Mouse (Mus musculus): Measurements from ENCODE around the gene 4933416C03Rik.

The 4933416C03Rik gene

GRCm38 (mm10) chr10:116113867-116114474 lies at the start of gene 4933416C03Rik:
TSS of gene 4933416C03Rik (minus strand) at chr10:116113917.
- DNase-seq (ENCODE audit: low spot score in 2 of 2): no peak

DNA sequence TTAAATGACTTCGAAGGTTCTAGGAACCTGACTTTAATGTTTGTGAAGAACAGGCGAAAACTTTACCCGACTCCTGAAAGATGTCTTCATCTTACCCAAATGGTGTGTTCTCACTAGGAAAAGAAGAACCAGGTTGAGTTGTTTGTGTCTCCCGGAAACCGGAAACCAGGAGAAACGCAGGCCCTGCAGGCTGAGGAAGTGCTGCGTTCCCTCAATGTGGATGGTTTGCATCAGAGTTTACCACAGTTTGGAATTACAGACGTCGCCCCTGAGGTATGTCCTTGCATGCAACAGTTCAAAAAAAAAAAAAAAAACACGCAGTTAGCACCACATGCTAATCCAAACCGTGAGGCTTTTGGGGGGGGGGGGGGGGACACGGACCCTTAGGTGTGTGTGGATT lies 48.6 kb upstream of the 4933416C03Rik start:
- no peak for DNase-seq (ENCODE audit: low spot score in 2 of 2)

DNA sequence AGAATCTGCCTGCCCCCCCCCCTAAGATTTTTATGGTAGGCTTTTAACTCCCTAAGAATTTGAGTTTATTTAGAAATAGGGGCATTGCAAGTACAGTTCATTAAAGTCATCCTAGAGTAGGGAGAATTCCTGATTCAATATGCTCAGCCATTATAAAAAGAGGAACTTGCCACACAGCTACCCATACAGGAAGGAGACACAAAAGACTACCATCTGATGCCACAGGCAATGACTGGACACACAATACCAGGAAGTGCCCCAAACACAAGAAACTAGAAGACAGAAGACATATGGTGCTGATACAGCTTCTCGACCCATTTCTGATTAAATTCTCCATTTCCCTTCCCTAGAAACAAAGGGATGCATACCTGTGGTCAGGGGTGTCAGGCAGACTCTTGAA lies 43.0 kb upstream of the 4933416C03Rik start:
- DNase-seq (ENCODE audit: low spot score in 2 of 2): no peak

GRCm38 (mm10) chr10:116154707-116155106 lies 41.0 kb upstream of the 4933416C03Rik start:
- no peak for DNase-seq (ENCODE audit: low spot score in 2 of 2)

DNA sequence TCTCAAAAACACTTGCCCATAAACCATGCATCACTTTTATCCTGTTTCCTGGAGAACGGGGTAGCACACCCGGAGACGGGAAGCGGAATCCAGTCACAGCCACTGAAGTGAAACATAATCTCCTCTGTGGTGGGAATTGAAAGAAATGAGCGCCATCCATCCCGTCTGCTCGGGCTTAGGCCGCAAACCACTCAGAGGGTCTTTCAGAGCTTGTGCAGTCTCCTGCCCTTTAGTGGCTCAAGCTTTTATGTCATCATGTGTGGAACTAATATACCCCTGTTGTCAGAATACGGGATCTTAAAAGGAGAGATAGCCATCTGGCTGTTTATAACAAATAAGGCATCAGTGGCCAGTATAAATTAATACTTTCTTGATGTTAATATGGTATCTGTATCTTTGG lies 32.4 kb upstream of the 4933416C03Rik start:
- no peak for DNase-seq (ENCODE audit: low spot score in 2 of 2)

DNA sequence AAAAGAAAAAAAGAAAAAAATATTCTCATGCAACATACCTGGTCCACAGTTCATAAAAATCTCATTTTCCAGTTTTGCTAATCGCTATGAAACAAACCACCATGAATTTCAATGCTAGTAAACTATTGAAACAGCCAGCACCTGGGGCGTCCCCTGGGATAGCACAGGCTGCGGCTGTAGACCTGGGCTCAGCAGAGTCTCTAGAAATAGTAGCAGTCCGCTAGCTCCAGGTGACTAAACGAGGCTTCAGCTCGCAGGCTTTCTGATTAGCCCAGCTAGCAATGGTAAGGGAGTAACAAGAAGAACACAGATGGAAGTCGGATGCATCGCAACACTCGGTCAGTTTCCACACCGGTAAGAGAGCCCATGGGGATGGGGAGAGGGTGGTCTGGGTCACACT lies 30.0 kb upstream of the 4933416C03Rik start:
- no peak for DNase-seq (ENCODE audit: low spot score in 2 of 2)

GRCm38 (mm10) chr10:116140226-116140625 lies 26.5 kb upstream of the 4933416C03Rik start:
- DNase-seq (ENCODE audit: low spot score in 2 of 2): no peak

DNA sequence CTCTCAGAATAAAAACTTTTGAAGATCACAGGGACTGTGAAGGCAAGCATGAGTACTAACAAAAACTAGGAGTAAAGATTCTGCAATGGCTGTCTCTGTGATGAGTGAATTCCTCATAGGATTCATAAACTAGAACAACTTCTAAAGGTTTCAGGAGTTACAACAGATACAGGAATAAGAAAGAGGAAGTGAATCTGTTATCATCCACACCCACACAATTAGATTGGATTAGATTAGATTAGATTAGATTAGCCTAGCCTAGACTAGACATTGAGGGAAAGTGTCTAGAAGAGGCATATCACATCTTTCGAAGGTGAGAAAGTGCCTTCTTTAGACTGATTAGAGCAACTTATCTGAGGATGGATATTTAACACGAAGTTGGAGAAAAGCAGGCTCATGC lies 21.5 kb upstream of the 4933416C03Rik start:
- no peak for DNase-seq (ENCODE audit: low spot score in 2 of 2)

- DNase-seq (ENCODE audit: low spot score in 2 of 2): no peak
Measured at GRCm38 (mm10) chr10:116132233-116132632, 18.5 kb upstream of the 4933416C03Rik start.

DNA sequence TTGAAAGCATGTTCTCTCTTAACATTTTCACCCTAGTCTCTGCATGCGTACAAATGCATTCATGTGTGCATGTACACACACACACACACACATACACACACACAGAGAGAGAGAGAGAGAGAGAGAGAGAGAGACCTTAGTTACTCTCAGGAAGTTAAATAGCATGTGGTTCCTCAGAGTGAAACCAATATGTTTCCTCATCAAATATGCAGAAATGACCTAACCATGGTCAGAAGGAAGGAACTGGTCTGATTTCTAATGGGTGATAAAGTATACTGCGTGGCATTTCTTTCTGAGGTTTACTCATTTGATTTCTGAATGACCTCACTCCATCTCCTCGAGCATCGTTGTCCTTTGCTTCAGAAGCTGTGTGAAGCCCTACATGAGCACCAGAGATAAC lies 17.5 kb upstream of the 4933416C03Rik start:
- no peak for DNase-seq (ENCODE audit: low spot score in 2 of 2)

DNA sequence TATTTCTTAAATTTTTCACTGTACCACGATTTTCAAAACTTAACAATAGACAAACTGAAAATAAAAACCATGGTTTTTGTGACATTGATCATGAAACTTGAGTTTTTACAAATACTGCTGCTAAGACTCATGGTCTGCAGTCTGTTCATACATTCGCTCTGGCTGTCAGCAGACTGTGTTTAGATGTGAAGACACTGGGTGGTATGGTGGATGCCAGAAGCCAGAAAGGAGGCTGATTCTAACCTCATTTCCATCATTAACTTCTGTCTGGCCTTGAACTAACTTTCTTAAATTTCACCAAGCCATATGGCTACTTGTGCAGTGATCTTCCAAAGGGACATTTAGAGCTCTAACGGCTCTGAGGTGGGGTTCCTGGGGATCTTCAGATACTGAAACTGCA lies 16.7 kb upstream of the 4933416C03Rik start:
- no peak for DNase-seq (ENCODE audit: low spot score in 2 of 2)

DNA sequence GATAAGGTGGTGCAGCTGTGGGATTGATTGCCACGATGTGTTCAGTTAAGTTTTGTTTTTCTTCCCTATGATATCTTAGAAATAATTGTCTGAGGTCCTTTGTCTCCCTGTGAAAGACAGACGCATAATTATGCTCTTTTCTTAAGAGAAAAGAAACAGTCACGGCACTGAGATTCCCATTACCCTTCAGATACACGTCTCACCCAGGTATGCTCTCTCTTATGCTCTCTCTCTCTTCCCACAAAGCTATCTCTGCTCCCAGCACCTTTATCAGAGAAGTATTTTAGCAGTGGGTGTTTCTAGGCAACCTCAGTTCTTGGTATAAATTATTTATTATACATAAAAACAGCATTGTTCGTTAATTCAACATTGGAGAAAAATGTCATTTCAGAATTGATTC lies 11.6 kb upstream of the 4933416C03Rik start:
- DNase-seq (ENCODE audit: low spot score in 2 of 2): no peak

DNA sequence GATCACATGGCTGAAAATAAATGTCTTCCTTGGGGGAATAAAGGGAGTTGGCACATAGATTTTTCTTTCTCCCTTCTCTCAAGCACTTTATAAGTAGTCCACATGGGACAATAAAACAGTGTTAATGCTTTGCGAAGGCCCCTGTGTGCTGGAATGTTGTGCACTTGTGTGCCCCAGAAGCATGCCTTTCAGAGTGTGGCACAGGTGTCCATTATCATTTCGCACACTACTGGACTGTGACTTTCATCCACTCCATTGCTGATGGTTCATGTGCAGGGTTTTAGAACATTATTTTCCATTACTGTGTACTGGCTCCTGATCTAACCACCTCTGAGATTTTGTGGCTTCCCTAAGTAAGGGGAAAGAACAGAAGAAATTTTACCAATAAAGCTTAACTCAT lies 10.1 kb upstream of the 4933416C03Rik start:
- DNase-seq (ENCODE audit: low spot score in 2 of 2): no peak

GRCm38 (mm10) chr10:116121463-116121862 lies 7.7 kb upstream of the 4933416C03Rik start:
- DNase-seq (ENCODE audit: low spot score in 2 of 2): no peak

- no peak for DNase-seq (ENCODE audit: low spot score in 2 of 2)
Measured at GRCm38 (mm10) chr10:116117060-116117459, 3.3 kb upstream of the 4933416C03Rik start.

- DNase-seq (ENCODE audit: low spot score in 2 of 2): no peak
Measured at GRCm38 (mm10) chr10:116115881-116116677, 2.4 kb upstream of the 4933416C03Rik start.

DNA sequence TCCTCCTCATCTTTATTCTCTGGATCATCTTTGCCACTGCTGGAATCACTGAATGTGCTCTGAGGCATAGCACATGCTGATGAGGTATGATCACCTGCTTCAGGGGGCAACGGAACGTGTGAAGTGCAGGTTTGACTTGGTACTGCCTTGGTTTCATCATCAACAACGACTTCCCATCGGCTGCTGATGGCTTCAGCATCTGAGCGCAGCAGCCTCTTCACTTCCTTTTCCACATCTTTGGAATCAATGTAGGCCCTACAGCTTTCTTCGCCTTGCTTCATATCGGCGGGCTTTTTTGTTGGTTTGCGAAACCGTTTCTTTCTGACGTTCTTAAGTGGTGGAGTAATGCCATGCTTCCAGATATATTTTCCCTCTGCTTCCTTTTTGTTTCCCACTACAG lies 849 bp downstream of the 4933416C03Rik start:
- DNase-seq (ENCODE audit: low spot score in 2 of 2): no peak

GRCm38 (mm10) chr10:116108730-116109129 lies 5.0 kb downstream of the 4933416C03Rik start:
- no peak for DNase-seq (ENCODE audit: low spot score in 2 of 2)

- DNase-seq (ENCODE audit: low spot score in 2 of 2): no peak
Measured at GRCm38 (mm10) chr10:116108176-116108575, 5.5 kb downstream of the 4933416C03Rik start.

GRCm38 (mm10) chr10:116098470-116098869 lies 15.2 kb downstream of the 4933416C03Rik start:
- no peak for DNase-seq (ENCODE audit: low spot score in 2 of 2)

GRCm38 (mm10) chr10:116096466-116096865 lies 17.3 kb downstream of the 4933416C03Rik start:
- no peak for DNase-seq (ENCODE audit: low spot score in 2 of 2)

DNA sequence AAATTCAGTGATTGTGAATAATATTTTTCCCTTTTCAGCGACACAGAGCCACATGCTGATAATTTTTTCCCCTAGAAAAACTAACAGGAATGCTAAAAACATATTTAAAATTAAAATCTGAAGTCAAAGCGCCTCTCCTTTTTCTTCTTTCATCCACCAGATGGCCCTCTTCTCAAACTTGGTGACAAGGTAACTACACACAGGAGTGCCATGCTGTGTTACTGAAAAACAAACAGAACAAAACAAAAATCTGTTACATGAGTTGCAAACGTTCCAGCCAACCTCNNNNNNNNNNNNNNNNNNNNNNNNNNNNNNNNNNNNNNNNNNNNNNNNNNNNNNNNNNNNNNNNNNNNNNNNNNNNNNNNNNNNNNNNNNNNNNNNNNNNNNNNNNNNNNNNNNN lies 29.8 kb downstream of the 4933416C03Rik start:
- no peak for DNase-seq (ENCODE audit: low spot score in 2 of 2)

DNA sequence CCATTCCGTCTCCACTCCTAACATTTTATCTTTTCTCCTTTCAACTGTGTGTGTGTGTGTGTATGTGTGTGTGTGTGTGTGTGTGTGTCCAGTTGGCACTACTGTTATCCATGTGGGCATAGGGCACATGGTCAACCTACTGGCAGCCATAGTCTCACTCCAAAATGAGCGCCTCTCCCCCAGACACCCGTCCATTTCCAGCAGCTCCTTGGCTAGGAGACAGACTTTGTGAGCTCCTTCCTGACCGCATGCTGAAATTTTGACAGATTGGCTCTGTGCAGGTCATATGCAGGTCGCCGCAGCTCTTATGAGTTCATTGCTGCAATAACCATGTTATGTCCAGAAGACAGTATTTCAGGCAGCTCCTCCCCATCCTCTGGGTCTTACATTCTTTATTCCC lies 32.9 kb downstream of the 4933416C03Rik start:
- DNase-seq (ENCODE audit: low spot score in 2 of 2): no peak

Measured in thymus, postnatal 10 days (tissue).